Mouse (Mus musculus) adrenal gland, adult 2 months (tissue): Measurements from ENCODE around the gene Mrps27. TPM values are rescaled to one million over a fixed set of nuclear protein-coding genes. Genes with fewer than 3 reads are reported as not detected.
A peak's percentile ranks its signal among the peaks of the same experiment; 100 is the strongest.

ENCODE experiments used
- DNase-seq: peaks from one replicate; pipeline ENCODE4 v3.0.0; 2021
- polyA plus RNA-seq: library from polyadenylated mRNA; depleted of rRNA; stranded (reverse); fragments of >200 nt; gene quantifications from 2 replicates; pipeline ENCODE4 v1.2.3, GENCODE M21; 2012
- total RNA-seq, 2 experiments: library from RNA; stranded (reverse); gene quantifications; 2 replicates each; pipeline ENCODE4 v1.2.3; 2021

The Mrps27 gene
- total and polyA plus RNA-seq, 3 experiments = 20.6 to 54.2 (median 45.6) TPM

DNA sequence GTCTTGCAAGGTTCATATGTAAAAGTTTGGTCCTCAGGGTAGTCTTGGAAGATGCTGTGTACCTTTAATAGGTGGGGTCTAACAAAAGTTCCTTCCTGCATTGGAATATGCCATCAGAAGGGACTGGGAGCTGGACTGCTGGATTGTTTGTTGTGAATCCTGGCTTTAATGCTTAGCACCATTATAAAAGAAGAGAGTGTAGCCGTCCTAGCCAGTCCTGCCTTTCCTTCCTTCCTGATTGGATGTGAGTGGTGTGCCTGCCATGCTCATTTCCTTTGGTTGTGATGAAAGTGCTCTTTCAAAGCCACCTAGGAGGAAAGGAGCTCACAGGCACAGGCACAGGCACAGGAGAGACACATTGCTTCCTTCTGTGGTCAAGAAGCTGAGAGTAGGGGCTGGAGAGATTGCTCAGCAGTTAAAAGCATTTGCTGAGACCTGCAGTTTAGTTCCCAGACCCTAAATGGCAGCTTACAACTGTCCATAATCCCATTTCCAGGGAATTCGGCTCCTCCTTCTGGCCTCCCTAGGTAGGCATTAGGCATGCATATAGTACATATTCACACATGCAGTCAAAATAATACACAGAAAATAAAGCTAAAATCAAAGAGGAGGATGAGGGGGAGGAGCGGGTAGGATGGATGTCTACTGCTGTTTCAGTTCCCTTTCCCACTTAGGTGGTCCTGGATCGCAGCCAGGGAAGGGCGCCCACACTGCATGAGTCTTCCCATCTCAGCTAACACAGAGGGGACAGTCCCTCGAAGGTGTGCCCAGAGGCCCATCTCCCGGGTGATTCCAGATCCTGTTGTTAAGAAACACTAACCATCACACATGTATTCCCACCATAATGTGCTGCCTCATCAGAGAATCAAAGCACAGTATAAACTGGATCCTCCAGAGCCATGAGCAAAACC lies 43.6 kb downstream of the Mrps27 start:
- no peak for DNase-seq

DNA sequence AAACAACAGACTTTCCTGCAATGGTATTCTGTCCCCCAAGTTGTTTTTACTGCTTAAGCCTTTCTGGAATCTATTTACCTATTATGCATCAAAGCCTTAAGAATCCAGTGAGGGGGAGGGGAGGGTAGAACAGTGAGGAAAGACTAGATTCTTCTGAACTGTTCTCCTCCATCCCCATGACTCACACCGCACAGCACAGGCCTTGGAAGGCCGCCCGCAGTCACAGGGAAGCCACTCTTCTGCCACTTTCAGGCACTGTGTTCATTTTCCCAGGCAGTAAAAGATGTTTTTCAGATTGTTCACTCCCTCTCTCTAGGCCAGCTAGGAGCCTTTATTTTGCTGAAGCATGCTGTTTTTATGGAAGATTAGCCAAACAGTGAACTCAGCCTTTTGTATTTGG lies 46.8 kb downstream of the Mrps27 start:
- DNase-seq = peak; percentile 91

DNA sequence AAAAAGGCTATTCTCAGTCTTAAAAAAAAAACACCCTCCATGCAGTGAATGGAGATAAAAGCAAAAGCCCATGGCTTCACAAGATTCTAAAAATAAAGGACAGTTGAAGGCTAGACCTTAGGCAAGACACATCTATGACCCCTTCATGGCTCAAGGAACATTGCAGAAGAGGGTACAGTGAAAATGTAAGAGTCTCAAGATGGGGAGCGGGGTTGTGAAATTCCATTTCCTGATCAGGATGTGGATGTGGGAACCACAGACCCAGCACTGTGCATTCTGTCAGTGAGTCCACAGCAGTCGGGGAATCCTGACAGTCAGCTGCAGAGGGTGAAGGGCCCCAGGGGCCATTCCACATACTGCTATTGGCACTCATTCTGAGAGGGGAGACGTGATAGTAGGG lies 48.5 kb downstream of the Mrps27 start:
- no peak for DNase-seq

DNA sequence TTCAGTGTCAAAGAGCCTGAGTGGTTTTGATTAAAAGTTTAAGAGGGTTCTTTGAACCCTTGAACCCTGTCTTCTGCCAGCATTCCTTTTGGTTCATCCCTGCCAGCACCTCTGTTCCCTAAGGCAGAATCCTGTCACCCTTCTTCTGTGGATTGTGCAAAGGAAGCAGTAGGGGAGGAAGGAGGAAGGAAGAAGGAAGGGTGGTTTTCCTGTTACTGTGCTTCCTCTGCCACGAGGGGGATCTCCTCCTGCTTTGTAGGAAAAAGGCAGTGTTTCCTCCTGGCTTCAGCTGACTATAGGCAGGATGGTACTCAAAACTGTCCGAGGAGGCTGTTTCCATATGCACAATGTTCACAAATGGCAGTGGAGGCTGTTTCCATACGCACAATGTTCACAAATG lies 50.1 kb downstream of the Mrps27 start:
- DNase-seq = no peak

DNA sequence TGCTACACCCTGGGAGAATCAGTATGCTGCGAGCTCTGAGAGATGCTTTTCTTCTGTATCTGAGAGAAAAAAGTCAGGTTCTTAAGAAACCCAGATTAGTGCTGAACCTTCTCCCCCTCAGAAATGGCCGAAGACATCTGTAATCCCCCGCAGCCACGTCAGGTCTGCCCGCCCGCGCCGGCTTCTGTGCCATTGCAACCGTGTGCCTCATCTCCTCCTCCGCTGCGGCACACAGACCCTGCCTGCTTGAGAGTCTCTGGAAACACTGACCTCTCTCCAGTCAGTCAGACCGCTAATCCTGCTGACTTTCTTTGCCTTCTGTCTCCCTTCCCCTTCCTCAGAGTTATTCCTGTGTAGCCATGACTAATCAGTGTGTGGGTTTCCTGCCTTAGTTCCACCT lies 50.9 kb downstream of the Mrps27 start:
- DNase-seq = no peak

DNA sequence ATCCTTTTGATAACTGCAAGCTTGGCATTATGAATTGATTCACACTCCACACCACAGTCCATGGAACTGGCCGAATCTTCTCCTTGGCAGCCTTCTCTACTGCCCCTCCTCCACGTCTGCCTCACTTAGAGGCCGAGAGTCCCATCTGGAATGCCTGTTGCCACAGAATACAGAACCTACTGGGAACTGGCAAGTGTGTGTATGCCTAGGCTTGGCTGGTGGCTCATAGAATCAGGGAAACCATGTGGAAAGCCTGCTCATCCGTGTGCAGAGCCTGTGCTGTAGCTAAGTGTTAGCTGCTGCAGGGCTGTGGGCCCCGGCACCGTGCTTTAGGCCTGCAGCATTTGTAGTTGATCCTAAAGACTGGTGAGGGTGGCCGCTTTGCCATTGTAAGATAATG lies 52.6 kb downstream of the Mrps27 start:
- DNase-seq = no peak

DNA sequence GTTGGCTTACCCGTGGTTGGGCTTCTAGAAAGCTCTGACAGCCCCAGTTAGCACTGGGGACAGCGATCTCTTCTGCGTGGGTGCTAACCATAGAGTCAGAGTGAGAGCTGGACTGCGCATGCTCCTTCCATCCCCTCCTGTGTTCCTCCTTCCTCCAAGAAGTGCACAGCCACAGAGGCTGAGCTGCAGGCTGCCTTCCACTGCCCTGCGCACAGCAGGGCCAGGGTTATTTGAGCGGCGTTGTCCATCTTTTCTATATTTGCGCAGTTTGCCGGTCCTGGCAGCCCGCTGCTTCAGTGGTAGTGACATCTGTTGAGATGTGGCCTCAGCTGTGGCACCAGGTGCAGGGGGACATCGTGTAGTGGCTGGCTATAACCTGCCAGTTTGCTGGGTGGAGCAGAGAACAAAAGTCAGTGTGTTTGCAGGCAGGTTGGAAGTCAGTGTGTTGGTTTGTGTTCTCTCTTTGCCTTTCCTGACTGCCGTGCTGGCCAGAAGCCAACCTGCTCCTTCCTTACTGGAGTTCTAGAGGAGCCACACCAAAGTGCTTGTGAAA lies 53.6 kb downstream of the Mrps27 start:
- peak; percentile 30 for DNase-seq

DNA sequence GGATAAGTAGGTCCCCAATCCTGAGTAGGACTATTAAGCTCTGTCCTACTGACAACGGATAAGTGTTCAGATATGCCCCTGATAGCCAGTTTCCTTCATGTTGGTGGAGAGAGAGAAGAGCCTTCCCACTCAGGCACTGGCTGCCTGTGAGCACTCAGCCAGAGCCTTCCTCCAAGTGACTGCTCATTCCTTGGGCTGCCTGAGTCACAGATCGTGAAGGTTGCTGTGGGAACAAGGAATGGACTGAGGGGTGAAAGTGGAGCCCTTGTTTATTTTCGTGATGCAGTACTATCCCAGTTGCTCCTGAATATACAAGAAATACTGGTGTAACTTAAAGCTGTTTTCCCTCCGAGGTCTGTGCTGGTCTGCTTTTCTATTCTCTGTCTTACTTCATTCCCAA lies 54.8 kb downstream of the Mrps27 start:
- DNase-seq = no peak

DNA sequence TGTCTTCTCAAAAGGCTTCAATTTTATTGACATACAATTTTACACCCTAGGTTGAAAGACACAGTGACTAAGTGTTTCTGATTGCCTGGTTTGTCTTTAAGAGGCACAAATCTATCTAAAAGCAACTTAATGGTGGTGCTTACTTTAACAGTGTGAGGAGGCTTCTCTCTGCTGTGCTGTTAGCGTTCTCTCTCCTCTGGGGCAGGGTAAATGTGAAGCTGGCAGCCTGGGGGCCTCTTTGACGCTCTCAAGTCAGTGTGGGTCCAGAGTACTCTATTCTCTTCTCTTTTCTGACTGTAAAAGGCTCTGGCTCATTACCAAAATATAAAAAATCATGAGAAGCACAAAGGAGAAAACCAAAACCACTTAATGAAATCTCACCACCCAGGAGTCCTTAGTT lies 64.6 kb downstream of the Mrps27 start:
- no peak for DNase-seq

DNA sequence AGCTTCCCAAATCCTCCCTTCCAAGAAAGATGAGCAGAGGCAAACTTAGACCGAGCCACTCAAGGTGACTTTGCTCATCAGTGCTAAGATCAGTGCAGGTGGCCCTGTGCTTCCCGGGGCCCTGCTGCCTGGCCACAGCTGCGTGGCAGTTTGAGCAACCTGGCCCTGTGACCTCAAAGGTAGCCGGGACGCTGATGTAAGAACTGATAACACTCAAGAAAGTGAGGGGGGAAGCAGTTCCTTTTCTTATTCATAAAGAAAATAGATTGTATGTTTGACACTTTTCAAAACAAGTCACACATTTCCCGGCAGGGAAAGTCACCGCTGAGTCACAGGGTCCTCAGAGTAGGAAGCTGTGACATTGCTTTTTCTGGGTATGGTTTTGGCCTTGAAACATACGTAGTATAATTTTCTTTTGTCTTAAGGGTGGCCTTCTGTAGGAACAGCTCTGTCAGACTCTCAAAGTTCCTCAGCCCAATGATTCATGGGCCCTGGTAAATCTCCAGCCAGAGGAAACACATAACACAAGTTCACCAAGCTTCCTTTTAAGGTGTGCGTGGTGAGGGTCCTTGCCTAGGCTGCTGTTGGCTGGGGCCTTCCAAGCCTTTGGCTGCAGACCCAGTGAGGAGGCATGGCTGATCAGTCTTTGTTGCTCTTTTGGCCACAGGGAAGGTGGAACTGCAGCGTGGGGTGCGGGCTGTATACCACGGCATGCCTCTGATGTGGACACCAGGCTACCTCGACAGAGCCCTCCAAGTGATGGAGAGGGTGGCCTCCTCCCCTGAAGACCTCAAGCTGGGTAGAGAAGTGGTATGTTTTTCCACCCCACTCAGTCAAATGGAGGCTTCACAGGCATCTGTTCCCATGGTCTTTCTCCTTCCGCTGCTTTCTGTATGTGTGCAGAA lies 66.3 kb downstream of the Mrps27 start:
- peak; percentile 60 for DNase-seq

DNA sequence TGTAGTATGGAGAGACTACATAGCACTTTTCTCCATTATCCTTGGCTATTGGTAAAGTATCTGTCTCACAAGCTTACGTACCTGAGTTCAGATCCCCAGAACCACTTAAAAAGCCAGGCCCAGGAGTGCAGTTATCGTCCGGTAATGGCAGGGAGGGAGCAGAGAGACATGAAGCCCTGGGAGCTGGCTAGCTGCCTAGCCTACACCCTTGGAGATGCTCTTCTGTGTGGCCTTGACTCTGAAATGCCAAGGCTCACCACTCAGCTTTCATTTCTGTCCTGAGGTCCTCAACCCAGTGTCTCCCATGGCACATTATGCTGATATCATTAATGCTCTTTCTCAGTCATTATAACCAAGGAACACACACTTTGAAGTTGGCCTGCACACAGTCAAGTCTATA lies 67.2 kb downstream of the Mrps27 start:
- DNase-seq = peak; percentile 89

DNA sequence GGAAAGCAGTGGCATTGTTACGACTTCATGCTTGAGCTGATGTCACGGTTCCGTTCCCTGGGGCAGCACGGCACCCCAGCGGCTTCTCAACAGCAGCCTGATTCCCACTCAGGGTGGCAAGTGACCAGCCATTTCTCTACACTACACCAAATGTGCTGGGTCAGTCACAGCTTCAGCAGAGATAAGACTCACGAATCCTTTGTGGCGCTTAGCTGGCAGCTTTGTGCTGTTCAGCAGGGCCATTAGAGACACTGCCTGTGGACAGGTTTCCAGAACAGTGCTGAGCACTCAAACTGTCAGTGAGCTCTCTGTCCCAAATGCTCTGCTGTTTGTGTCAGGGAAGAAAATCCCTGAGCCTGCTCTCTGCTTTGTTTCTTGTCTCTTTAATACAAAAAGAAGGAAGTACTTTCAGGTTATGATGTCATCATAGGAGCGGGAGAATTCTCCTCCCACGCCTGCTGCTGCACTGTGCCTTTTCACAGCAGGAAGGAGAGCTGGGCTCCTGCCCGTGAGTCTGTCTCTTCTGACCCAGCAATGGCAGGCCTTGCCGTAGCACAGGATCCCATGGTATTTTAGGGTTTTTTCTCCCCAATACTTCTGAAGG lies 68.0 kb downstream of the Mrps27 start:
- DNase-seq = peak; percentile 77

DNA sequence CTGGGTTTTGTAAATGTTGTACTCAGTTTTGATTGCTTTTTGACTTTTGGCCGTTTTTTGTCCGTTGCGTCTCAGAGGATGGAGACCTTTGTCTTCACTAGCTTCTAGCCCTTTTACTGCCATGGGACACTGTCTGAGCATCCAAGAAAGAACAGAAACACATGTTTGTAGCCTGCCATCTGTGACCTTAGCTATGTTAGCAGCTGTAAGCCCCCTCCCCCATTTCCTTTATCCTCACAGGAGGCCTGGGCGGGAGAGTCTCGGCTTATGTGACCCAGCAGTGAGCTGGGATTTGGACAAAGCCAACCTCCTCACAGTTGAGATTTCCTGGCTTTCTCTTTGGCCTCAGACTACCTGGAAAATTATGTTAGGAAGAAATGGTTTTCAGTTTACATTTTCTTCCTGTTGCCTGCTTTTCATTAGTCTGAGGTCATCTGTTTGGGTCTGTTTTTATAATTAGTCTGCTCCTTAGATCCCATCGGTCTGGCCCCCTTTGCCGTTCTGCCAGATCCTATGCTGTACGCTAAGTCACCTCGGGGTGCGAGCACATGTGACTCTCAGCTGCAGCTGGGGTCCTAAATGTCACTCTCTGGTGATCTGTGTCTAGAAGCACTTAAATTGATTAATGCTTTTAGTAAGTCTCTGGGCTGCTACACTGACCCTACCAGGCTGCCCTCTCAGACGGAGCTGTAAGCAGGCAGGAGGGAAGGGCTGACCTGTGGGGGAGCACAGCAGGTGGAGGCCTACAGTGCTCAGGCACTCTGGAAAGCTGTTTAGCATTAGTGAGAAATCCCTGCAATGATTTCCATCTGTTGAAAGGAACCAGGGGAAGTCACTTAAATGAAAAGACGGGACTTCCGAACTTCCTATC lies 69.1 kb downstream of the Mrps27 start:
- DNase-seq = no peak

DNA sequence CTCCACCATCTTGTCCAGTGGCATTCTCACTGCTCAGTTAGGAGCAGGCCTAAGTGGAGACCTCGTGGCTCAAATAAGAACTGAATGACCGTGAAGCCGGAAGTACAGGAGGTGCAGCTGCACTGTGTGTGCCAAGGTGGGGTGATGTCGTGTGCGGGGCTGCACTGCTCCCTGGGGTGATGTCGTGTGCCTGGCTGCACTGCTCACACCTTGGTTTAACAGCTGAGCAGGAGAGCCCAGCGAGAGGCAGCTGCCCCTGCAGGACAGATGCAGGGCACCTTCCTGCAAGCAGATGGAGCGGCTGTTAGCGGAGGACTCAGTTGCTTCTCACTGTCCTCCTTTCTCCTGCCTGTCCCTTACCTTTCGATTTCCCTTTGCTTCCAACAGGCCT lies 69.8 kb downstream of the Mrps27 start:
- no peak for DNase-seq

DNA sequence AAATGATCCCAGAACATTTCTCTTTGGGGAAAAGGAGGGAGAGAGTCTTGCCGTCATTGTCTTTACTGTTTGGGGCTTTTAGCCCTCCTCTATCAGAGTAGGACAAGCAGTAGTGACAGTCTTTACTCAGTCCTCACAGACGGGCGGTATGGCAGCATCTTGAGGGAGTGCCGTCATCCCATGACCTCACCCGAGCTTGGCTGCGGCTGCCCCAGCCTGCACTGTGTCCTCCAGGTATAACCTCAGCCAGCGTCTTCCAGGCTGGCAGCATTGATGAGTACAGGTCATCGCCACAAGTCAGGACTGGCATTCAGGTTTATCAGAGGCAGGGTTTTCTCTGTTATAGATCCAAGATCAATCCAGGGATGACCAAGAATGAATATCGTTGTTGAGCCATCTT lies 72.0 kb downstream of the Mrps27 start:
- no peak for DNase-seq

DNA sequence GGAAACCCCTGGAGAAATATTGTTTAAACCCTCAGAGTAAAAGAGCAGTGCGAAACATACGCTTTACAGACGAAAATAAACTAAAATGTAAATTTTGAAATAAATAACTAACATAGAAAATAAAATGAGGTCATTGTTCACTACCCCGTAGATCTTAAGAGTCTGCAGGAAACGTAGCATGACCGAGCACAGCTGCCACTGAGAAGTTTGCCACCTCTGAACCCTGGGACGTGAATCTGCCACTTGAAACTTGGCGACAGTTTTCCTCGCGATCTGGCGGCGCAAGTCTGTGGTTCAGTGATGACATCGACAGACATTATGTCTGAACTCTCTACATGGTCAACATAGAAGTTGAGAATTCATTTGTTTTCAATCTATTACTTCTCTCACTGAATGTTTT lies 79.0 kb downstream of the Mrps27 start:
- no peak for DNase-seq

DNA sequence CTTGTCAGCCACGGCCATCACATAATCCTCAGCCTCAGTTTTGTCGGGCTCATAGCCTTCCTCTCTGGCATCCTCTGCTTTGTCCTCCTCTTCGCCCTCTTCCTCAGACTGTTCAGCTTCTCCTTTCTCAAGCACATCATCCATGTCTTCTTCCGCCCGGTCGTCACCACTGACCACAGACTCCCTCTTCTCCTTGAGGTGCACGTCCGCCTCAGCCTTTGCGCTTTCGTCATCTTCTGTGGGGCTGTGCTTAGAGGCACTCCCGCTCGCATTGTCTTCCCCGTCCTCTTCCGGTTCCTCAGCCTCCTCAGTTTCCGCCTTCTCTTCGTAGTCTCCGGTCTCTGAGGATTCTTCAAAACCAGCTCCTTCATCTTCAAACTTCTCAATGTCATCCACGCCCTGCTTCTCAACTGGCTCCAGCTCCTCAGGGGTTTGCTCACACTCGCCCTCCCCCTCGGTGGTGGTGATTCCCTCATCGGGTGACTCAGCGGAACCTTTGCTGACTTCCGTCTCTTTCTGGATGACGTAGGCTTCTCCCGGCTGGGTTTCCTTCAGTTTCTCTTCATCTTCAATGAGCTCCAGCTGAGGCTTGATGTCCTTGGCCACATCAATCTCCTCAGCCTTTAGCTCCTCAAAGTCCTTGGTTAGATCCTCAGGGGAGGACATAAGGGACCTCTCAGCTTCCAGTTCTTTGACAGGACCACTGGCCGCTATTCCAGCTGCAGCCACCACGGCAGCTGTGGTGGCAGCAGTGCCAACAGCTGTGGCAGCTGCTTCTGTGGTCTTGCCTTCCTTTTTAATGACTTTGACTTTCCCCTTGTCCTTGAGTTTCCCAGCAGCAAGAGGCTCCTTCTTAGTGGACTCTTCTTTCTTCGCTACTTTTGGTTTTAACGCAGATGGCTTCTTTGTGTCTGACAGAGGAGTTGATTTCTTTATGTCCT lies 88.8 kb downstream of the Mrps27 start:
- DNase-seq = no peak

DNA sequence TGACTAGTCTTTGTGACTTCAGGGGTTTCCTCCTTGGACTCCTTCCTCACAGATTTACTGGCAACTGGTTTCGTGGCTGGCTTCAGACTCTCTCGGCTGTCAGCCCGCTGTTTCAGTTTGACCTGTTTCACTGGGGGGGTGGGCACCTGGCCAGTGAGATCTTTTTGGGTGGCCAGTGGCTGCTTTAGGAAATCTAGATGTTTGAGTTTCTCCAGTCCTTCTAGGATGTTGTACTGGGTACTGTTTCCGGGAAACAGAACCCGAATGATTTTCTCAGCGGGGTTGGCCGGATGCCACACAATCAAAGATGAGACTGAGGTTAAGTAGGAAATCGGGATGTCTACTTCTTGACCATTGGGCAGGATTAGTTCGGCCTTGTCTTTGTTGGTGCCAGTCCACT lies 89.9 kb downstream of the Mrps27 start:
- DNase-seq = no peak

DNA sequence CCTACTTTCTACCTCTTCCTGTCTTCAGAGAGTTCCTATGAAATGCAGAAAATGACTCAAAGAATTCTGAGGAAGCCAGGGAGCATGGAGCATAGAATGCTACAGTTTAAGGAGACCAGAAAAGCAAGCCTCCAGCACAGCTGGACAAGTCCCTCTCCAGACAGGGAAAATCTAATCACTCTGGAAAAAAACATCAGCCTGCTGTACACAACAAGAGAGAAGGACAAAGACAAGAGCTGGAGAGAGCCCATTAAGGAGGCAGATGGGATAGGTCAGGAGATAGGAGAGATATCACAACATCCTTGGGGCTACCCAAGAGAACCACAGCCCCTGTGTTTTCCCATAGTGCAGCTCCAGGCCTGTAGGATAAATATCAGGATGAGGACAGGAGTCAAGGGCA lies 92.5 kb downstream of the Mrps27 start:
- DNase-seq = no peak

DNA sequence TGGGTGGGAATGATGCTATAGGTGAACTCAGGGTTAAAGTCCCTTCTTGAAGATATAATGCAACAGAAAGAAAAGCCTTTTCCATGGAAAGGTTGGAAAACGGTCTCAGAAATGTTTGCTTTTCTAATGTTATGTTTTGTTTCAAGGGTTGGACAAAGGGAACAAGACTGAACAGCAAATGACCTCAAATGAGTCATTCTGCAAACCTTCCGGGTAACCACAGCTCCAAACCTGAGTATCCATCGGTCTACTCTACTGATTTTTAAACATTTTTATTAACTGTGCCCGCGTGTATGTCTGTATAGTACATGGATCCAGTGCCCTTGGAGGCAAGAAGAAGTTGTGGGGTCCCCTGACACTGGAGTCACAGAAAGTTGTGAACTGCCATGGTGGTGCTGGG lies 94.8 kb downstream of the Mrps27 start:
- no peak for DNase-seq
